Mouse (Mus musculus) liver, adult 2 months (tissue): ENCODE measurements around the gene Klrb1f.

Experiments
- CTCF ChIP-seq: fragments of 200-500 bp; IDR thresholded peaks from 2 replicates; pipeline ENCODE4 v1.5.1; 2011; ENCODE audit warnings: low read depth, low read length, control low read depth
- POLR2A ChIP-seq: fragments of 200-500 bp; IDR thresholded peaks from 2 replicates; pipeline ENCODE4 v1.6.1; 2011; ENCODE audit warnings: low read length, control low read depth; ENCODE audit not compliant: insufficient read depth; ENCODE audit errors: extremely low read depth

DNA sequence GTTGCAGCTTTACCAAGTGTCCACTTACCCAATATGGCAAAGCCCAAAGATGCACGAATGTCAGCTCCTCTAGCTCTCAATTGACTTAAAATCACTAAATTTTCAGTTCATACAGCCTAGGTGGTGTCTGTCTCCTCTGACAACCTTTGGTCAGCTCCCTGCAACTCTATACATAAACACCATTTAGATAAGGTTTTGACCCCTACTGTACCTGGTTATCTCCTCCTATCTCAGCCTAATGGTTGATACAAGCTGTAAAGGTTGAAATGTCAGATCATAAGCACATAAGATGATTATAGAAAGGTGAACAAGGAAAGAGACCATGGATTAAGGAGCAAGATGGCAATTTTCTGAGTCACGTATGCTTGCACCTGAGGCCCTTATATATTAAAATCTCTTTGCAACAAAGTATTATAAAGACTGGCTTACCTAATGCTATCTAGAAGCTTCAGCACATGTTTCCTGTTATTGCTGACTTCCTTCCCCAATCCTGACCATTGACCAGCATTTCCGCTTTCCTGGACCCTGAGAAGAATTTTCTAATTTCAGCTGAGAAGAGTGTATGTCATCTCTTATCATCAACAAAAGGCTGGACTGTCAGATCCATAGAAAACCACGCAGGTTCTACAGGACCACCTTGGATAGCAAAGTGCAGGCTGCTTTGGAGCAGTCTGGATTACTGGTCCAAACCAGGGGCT lies 57.3 kb downstream of the Klrb1f start:
- TF ChIP-seq CTCF (no peak), POLR2A (no peak)
